Mouse (Mus musculus): ENCODE measurements around the gene Snrpb2. TPM values are rescaled to one million over a fixed set of nuclear protein-coding genes. Genes with fewer than 3 reads are reported as not detected.

Gene Snrpb2
- 92.7 and 105 TPM in 2 replicates for polyA plus RNA-seq (2016; fragmentation: Nextera tagmentation; extraction: Ambion mirVana)

DNA sequence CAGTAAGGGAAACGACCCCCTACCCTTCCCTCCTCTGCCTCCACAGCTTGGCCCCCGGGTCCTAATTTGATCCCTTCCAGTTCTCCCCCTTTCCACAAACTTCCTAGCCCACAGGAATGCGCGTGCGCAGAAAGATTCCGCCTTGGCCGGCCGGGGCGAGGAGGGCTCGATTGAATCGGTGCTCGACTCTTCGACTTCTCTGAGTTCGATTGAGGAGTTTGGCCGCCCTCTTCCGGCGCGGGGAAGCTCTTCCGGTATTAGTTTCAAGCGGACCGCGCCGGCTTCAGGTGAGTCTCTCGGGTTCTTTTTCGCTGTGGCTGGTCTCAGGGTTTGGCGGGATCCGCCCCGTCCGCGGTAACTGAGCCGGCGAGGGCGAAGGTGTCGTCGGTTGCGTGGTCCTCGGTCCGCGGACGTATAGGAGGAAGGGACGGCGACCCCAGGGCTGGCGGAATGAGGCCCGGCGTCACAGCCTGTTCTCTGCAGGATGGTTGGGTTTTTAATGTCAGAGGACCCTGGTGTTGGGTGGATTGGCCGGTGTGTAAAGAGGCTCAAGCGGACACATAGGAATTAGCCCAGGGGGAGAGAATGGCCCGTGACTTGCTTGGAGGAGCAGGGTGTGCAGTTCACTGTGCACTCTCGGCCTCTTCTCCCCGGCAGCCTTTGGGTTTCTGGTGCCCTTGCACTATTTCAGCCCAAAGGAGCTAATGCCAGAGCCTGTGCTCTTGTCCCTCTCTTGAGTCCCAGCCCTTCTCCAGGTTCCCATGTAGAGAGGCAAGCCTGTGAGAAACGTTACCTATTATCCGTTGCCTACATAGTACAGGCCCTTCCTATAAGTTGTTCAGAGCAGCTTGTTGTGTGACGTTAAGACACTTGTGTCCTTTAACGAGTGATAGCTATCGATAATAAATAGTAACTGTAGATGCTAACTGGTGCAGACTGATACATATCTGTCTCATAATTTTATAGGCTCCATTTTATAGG lies at the start of gene Snrpb2:
Snrpb2 (plus strand) TSS at position 228 of the 981 bp plus-strand sequence.
- peaks cover 5% of the 10 kb centered on the region; the same call in 1 of the 2 replicates for H3K4me1 ChIP-seq
- WGBS: 1% methylated on average over 55 of the region's 55 CpGs
- no peaks in the 10 kb centered on the region for H3K9me3 ChIP-seq

DNA sequence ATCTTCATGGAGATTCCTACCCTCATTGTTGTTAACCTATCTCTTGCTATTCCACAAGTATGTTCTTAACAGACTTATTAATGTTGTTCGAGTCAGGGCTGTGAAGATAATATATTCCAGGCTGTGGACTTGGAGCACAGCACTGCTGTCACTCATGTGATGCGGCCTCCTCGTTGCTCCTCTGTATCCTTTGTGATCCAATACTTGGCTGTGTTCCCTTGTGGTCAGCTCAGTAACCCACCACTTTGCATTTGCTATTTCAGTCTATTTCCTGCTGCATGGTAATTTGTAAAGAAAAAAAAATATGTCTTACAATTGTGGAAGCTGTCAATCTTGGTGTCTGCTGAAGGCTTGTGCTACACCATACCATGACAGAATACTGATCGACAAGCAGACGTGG lies 49.8 kb upstream of the Snrpb2 start:
- ATAC-seq (ENCODE audit: insufficient number of reproducible peaks, insufficient read depth, low FRiP score, low TSS enrichment): no peak
- no peaks in the 10 kb centered on the region for H3K36me3 ChIP-seq
- no peaks in the 10 kb centered on the region for H3K9me3 ChIP-seq
- no peak overlapping the region for H3K4me3 ChIP-seq
- H3K27me3 ChIP-seq: no peaks in the 10 kb centered on the region
- H3K9ac ChIP-seq: no peak overlapping the region
- no peaks in the 10 kb centered on the region for H3K4me1 ChIP-seq
- WGBS: 68% methylated on average over 5 of the region's 5 CpGs
- no peak overlapping the region for H3K4me2 ChIP-seq (replicated peaks)
- H3K27ac ChIP-seq: no peak overlapping the region

More for the DNA sequence above, at the start of gene Snrpb2:
- peak within 1 kb of the TSS; percentile 97 for H3K4me3 ChIP-seq
- peaks cover 26% of the 10 kb centered on the region for H3K36me3 ChIP-seq
- ATAC-seq (ENCODE audit: insufficient number of reproducible peaks, insufficient read depth, low FRiP score, low TSS enrichment): peak; percentile 91
- peak within 1 kb of the TSS; percentile 85 for H3K9ac ChIP-seq
- H3K4me2 ChIP-seq (replicated peaks): peak within 1 kb of the TSS; percentile 71
- H3K27me3 ChIP-seq: no peaks in the 10 kb centered on the region
- no peak within 1 kb of the TSS for H3K27ac ChIP-seq

DNA sequence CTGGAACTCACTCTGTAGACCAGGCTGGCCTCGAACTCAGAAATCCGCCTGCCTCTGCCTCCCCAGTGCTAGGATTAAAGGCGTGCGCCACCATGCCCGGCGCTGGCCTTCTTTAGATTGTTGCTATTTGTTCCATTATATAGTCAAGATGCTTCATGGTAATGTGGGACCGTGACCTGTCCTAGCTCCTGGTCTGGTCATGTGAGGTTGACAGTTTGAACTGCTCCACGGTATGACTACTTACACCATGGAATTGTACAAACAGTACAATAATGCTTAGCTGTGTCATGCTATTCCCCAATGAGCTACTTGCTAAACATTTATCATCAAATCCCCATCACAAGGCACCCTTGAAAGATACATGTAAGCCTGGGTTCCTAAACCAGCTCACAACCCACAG lies 44.8 kb upstream of the Snrpb2 start:
- H3K4me3 ChIP-seq: no peak overlapping the region
- no peaks in the 10 kb centered on the region for H3K36me3 ChIP-seq
- H3K4me1 ChIP-seq: peaks cover 6% of the 10 kb centered on the region; the same call in 1 of the 2 replicates
- no peaks in the 10 kb centered on the region for H3K27me3 ChIP-seq
- H3K9ac ChIP-seq: no peak overlapping the region
- H3K27ac ChIP-seq: no peak overlapping the region
- WGBS: 89% methylated on average over 8 of the region's 8 CpGs
- no peak overlapping the region for H3K4me2 ChIP-seq (replicated peaks)
- no peaks in the 10 kb centered on the region for H3K9me3 ChIP-seq
- ATAC-seq (ENCODE audit: insufficient number of reproducible peaks, insufficient read depth, low FRiP score, low TSS enrichment): no peak

- WGBS: 21% methylated on average over 5 of the region's 5 CpGs
- no peak overlapping the region for H3K27ac ChIP-seq
- H3K36me3 ChIP-seq: no peaks in the 10 kb centered on the region
- H3K4me2 ChIP-seq (replicated peaks): no peak overlapping the region
- peak; percentile 60; the same call in 1 of the 2 replicates for ATAC-seq (ENCODE audit: insufficient number of reproducible peaks, insufficient read depth, low FRiP score, low TSS enrichment)
- no peaks in the 10 kb centered on the region for H3K9me3 ChIP-seq
- H3K27me3 ChIP-seq: no peaks in the 10 kb centered on the region
- H3K9ac ChIP-seq: no peak overlapping the region
- H3K4me3 ChIP-seq: no peak overlapping the region
- H3K4me1 ChIP-seq: peaks cover 6% of the 10 kb centered on the region; the same call in 1 of the 2 replicates
Measured at GRCm38 (mm10) chr2:143018591-143019130, 44.2 kb upstream of the Snrpb2 start.

DNA sequence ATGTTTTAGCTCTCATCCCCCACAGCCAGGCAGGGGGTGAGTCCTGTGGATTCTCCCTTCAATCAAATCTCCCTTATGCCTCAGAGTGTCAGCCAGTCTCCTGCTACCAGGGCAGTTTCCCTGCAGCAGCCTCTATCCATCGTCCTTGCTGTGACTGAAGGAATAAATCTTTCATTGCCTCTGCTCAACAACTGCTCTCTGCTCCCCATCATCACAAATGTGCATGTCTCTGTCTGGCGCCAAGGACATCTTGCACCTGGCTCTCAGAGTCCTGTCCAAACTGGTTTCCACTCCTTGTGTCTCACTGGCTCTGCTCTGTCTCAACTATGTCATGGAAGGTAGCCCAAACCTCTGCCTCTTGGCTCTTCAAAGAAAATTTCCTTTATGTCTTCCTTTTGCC lies 43.1 kb upstream of the Snrpb2 start:
- Histone ChIP-seq H3K4me3 (no peak overlapping the region), H3K27me3 (no peaks in the 10 kb centered on the region), H3K4me1 (peaks cover 6% of the 10 kb centered on the region; the same call in 1 of the 2 replicates), H3K27ac (no peak overlapping the region), H3K9me3 (no peaks in the 10 kb centered on the region), H3K4me2 (replicated peaks) (no peak overlapping the region), H3K9ac (no peak overlapping the region), H3K36me3 (no peaks in the 10 kb centered on the region)
- WGBS: 54% methylated on average over 2 of the region's 2 CpGs
- no peak for ATAC-seq (ENCODE audit: insufficient number of reproducible peaks, insufficient read depth, low FRiP score, low TSS enrichment)

- Histone ChIP-seq H3K27me3 (no peaks in the 10 kb centered on the region), H3K9ac (no peak overlapping the region), H3K4me2 (replicated peaks) (no peak overlapping the region), H3K4me3 (no peak overlapping the region), H3K9me3 (no peaks in the 10 kb centered on the region), H3K27ac (no peak overlapping the region), H3K4me1 (peaks cover 6% of the 10 kb centered on the region; the same call in 1 of the 2 replicates), H3K36me3 (no peaks in the 10 kb centered on the region)
- WGBS: 80% methylated on average over 2 of the region's 2 CpGs
- ATAC-seq (ENCODE audit: insufficient number of reproducible peaks, insufficient read depth, low FRiP score, low TSS enrichment): no peak
Measured at GRCm38 (mm10) chr2:143023331-143023730, 39.5 kb upstream of the Snrpb2 start.

DNA sequence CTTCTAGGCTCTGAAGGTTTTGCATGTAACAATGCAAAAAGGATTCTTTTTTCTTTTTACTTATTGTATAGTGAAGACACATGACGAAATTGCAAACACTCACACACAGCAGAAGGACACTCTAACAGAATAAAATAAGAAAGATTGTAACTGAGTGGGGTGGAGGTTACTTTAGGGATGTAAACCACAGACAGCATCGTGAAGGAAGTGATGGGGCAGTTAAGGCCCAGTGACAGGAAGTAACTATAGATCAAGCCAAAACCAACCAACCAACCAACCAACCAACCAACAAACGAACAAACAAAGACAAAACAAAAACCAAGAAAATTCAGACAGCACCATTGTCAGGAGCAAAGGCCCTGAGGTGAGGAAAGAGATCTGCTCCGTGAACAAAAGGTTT lies 38.6 kb upstream of the Snrpb2 start:
- Histone ChIP-seq H3K27me3 (no peaks in the 10 kb centered on the region), H3K4me3 (no peak overlapping the region), H3K9ac (no peak overlapping the region), H3K4me2 (replicated peaks) (no peak overlapping the region), H3K4me1 (peaks cover 6% of the 10 kb centered on the region; the same call in 1 of the 2 replicates), H3K9me3 (no peaks in the 10 kb centered on the region), H3K27ac (no peak overlapping the region), H3K36me3 (no peaks in the 10 kb centered on the region)
- no peak for ATAC-seq (ENCODE audit: insufficient number of reproducible peaks, insufficient read depth, low FRiP score, low TSS enrichment)
- WGBS: 80% methylated on average over 4 of the region's 4 CpGs

DNA sequence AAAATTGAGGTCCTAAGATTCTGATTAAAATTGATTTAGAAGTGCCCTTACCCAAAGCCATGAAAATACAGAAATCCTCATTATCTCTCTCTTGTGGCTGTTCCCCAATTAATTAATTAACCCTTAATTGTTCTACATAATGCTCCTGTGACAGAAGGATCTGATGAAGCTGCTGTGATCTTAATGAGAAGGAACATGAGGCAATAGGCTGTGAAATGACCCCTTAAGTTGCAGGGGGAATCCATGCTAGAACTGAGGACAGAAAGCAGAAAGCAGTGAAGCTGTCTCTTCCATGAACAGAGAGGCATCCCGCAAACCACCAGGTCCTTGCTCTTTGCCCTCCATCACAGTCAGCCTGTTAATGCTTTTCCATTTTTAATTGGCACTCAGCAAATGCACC lies 31.6 kb upstream of the Snrpb2 start:
- no peak overlapping the region for H3K9ac ChIP-seq
- 96% methylated on average over 1 of the region's 1 CpGs for WGBS

DNA sequence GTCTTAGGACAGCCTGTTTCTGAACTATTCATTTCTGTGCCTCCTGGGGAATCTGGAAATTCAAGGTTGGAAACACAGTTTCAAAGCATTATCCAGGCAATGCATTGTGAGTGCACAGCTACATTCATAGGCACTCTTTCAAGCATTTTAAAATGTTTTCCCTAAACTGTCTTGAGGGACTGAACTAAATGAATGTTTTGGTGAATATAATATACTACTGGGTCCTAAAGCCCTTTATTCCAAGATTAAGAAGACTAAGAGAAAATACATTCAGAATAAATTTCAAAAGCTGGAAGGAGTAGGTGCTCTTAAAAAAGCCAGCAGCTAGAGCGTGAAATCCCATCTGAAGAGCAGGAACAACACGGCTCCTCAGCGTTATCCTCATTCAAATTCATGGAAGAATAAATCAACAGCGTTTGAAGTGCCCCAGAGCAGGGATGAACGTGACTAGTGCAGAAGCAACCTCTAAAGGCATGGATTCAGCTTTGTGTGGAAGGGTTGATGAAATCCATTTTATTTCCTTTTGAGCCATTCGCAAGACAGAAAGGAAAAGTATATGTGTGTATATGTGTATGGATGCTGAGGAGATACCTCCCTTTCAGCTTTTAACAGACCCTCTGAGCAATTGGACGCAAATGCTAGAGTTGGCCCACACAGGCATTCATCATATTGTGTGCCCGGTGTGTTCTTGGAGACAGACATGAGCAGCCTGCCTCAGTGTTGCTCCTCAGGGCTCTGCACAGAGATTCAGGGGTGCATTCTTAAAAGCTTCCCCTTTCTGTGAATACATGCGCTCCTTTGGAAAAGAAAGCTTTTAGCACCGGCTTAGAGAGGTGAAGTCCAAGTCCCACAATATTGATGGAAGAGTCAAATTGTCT lies 30.2 kb upstream of the Snrpb2 start:
- no peaks in the 10 kb centered on the region for H3K9me3 ChIP-seq
- no peaks in the 10 kb centered on the region for H3K27me3 ChIP-seq
- no peaks in the 10 kb centered on the region for H3K36me3 ChIP-seq
- no peaks in the 10 kb centered on the region for H3K4me1 ChIP-seq
- no peak for ATAC-seq (ENCODE audit: insufficient number of reproducible peaks, insufficient read depth, low FRiP score, low TSS enrichment)
- H3K9ac ChIP-seq: no peak overlapping the region
- no peak overlapping the region for H3K27ac ChIP-seq
- no peak overlapping the region for H3K4me3 ChIP-seq
- no peak overlapping the region for H3K4me2 ChIP-seq (replicated peaks)
- WGBS: 81% methylated on average over 10 of the region's 10 CpGs

More for the DNA sequence above, 31.6 kb upstream of the Snrpb2 start:
- H3K4me2 ChIP-seq (replicated peaks): no peak overlapping the region
- no peak overlapping the region for H3K4me3 ChIP-seq
- ATAC-seq (ENCODE audit: insufficient number of reproducible peaks, insufficient read depth, low FRiP score, low TSS enrichment): no peak
- H3K27ac ChIP-seq: no peak overlapping the region
- no peaks in the 10 kb centered on the region for H3K36me3 ChIP-seq
- H3K27me3 ChIP-seq: no peaks in the 10 kb centered on the region
- no peaks in the 10 kb centered on the region for H3K4me1 ChIP-seq
- H3K9me3 ChIP-seq: no peaks in the 10 kb centered on the region

- 79% methylated on average over 7 of the region's 7 CpGs for WGBS
- ATAC-seq (ENCODE audit: insufficient number of reproducible peaks, insufficient read depth, low FRiP score, low TSS enrichment): no peak
- H3K4me1 ChIP-seq: no peaks in the 10 kb centered on the region
- no peaks in the 10 kb centered on the region for H3K9me3 ChIP-seq
- no peaks in the 10 kb centered on the region for H3K27me3 ChIP-seq
- no peak overlapping the region for H3K4me3 ChIP-seq
- no peak overlapping the region for H3K27ac ChIP-seq
- no peak overlapping the region for H3K9ac ChIP-seq
- H3K4me2 ChIP-seq (replicated peaks): no peak overlapping the region
- H3K36me3 ChIP-seq: no peaks in the 10 kb centered on the region
Measured at GRCm38 (mm10) chr2:143034350-143035085, 28.3 kb upstream of the Snrpb2 start.

All from embryonic facial prominence, embryonic 12.5 days (tissue).